Comparison of ENCODE assay signal across 22 mouse cellular contexts in the genomic region with DNA sequence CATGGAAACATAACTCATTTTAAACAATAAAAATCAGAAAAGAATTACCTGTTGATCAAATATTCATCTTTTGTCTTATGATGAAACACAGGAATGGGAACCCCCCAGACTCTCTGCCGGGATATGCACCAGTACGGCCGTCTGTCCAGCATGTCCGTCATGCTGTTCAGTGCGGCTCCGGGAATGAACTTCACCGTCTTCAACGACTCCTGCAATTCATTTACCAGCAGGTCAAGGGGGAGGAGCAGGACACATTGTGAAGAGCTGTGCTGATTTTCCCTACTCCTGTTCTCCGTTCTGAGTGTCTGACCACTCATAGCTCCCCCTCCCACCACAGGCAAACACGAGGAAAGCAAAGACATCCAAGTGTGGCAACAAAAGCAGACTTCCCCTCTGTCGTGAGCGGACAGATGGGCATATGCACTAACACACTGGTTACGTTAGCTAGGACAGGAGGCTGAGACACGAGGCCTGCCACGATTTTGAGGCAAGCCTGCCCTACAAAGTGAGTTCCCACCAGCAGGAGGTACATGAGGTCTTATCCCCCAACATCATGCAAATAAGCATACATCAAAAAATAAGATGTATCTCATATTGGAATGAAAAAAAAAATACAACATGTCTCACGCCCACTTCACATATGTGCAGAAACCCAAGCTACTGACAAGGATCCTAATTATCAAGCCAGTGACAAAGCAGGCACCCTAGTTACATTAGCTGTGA. TPM values are rescaled to one million over a fixed set of nuclear protein-coding genes. Genes with fewer than 3 reads are reported as not detected.
DNase-seq lines count a peak whose midpoint lies in the region; ATAC-seq and TF ChIP-seq lines count a peak whose summit lies in the region.
"Had no signal": no experiment of that assay in that cellular context is flagged by ENCODE, and none has a peak within 500 bp of the region (broad histone marks: within the 10 kb centered on the region; RNA-seq: fewer than 3 reads in every experiment).

No protein-coding gene starts in this region.

- no peak overlapping the region for H3K4me2 ChIP-seq in forebrain, postnatal 0 days (ENCODE audit: low read depth)
- H3K4me2 ChIP-seq in forebrain, embryonic 16.5 days (ENCODE audit: low read length), result no peak overlapping the region
- H3K4me2 ChIP-seq: forebrain, embryonic 15.5 days; limb, embryonic 15.5 days; liver, embryonic 15.5 days; stomach, embryonic 15.5 days had no signal

- H3K27ac ChIP-seq in forebrain, postnatal 0 days (ENCODE audit: low read depth, low read length), result no peak overlapping the region
- no peak overlapping the region for H3K27ac ChIP-seq in forebrain, embryonic 16.5 days (ENCODE audit: low read length)
- H3K27ac ChIP-seq: forebrain, embryonic 15.5 days; hindbrain, postnatal 0 days; limb, embryonic 15.5 days; liver, embryonic 15.5 days; macrophage; midbrain, embryonic 10.5 days; stomach, embryonic 15.5 days had no signal

- H3K4me1 ChIP-seq in forebrain, postnatal 0 days (ENCODE audit: insufficient read depth), result no peaks in the 10 kb centered on the region
- H3K4me1 ChIP-seq in forebrain, embryonic 16.5 days (replicated peaks; ENCODE audit: control insufficient read depth, insufficient read depth, low read length), result no peaks in the 10 kb centered on the region
- H3K4me1 ChIP-seq: forebrain, embryonic 15.5 days; limb, embryonic 15.5 days; liver, embryonic 15.5 days; midbrain, embryonic 10.5 days; stomach, embryonic 15.5 days had no signal

- peaks cover 64% of the 10 kb centered on the region for H3K36me3 ChIP-seq in forebrain, postnatal 0 days (ENCODE audit: insufficient read depth)
- H3K36me3 ChIP-seq in forebrain, embryonic 16.5 days (ENCODE audit: control insufficient read depth, insufficient read depth), result peaks cover 25% of the 10 kb centered on the region

- no peak overlapping the region for H3K4me3 ChIP-seq in forebrain, postnatal 0 days (ENCODE audit: low read depth, low read length)
- H3K4me3 ChIP-seq in forebrain, embryonic 16.5 days (replicated peaks; ENCODE audit: low read length), result no peak overlapping the region
- H3K4me3 ChIP-seq: forebrain, embryonic 15.5 days; limb, embryonic 15.5 days; liver, embryonic 15.5 days; midbrain, embryonic 10.5 days; stomach, embryonic 15.5 days had no signal

- 0 out of 2 replicates have a peak, but pooled peaks have one; percentile 11 for TF ChIP-seq CTCF in forebrain, postnatal 0 days (IDR thresholded peaks at IDR 0.05; ENCODE audit: low read depth)

- no peak; the same call in 1 of the 2 replicates for ATAC-seq in forebrain, postnatal 0 days
- ATAC-seq in forebrain, embryonic 16.5 days, result no peak
- ATAC-seq: forebrain, embryonic 15.5 days; hindbrain, postnatal 0 days had no signal

- no peaks in the 10 kb centered on the region for H3K27me3 ChIP-seq in forebrain, postnatal 0 days (ENCODE audit: insufficient read depth, low read length)
- no peaks in the 10 kb centered on the region for H3K27me3 ChIP-seq in forebrain, embryonic 16.5 days (replicated peaks; ENCODE audit: control insufficient read depth, insufficient read depth, low read length)
- H3K27me3 ChIP-seq: forebrain, embryonic 15.5 days; limb, embryonic 15.5 days; liver, embryonic 15.5 days; stomach, embryonic 15.5 days had no signal

- DNase-seq in forebrain, postnatal 0 days, result no peak
- peak; percentile 63 for DNase-seq in layer of hippocampus, adult 11-12 months (ENCODE audit: low spot score)
- DNase-seq in layer of hippocampus, postnatal 25 days (ENCODE audit: extremely low spot score in 1 of 2, low spot score in 1 of 2), result no peak
- DNase-seq in kidney, postnatal 14 days, result peak; percentile 27
- DNase-seq in layer of hippocampus, adult 9-11 months, result peak; percentile 81
- no peak for DNase-seq in cerebellum, postnatal 36 days
- no peak for DNase-seq in heart, postnatal 4 days
- DNase-seq: adrenal gland, adult 2 months; cerebellum, adult 11 months; cerebellum, postnatal 10 days; heart, adult 18-20 months; heart, postnatal 36 days; retina, postnatal 1 day; thymus, adult 2 months had no signal

- no peak overlapping the region for H3K9ac ChIP-seq in forebrain, postnatal 0 days
- H3K9ac ChIP-seq in forebrain, embryonic 16.5 days (replicated peaks; ENCODE audit: low read depth, low read length), result no peak overlapping the region
- H3K9ac ChIP-seq: forebrain, embryonic 15.5 days; limb, embryonic 15.5 days; liver, embryonic 15.5 days; stomach, embryonic 15.5 days had no signal

- no peaks in the 10 kb centered on the region for H3K9me3 ChIP-seq in forebrain, postnatal 0 days (ENCODE audit: low read length)
- no peaks in the 10 kb centered on the region for H3K9me3 ChIP-seq in forebrain, embryonic 16.5 days (ENCODE audit: control insufficient read depth, low read length)
- H3K9me3 ChIP-seq: forebrain, embryonic 15.5 days; limb, embryonic 15.5 days; liver, embryonic 15.5 days; midbrain, embryonic 10.5 days; stomach, embryonic 15.5 days had no signal

- WGBS in forebrain, postnatal 0 days, result 83% methylated on average over 16 of the region's 16 CpGs
- WGBS in forebrain, embryonic 16.5 days, result 81% methylated on average over 16 of the region's 16 CpGs

RNA-seq across cellular contexts. Expression of gene Iars2, which starts 13.2 kb away (rescaled TPM):
- 36.9 and 38.1 TPM in 2 replicates for total RNA-seq in forebrain, postnatal 0 days (2014; rRNA removed)
- 9.8 and 15.2 TPM in 2 replicates for polyA plus RNA-seq in forebrain, postnatal 0 days (2015; fragmentation: Nextera tagmentation; extraction: Ambion mirVana)
- 18.2 and 23.6 TPM in 2 replicates for polyA plus RNA-seq in forebrain, embryonic 16.5 days (2015; fragmentation: Nextera tagmentation; extraction: Ambion mirVana)
- total RNA-seq in layer of hippocampus, postnatal 25 days (2021), result 10 to 100 TPM; 33.3 to 34.5 TPM
- 10 to 100 TPM; 71.5 to 73.4 TPM for total RNA-seq in heart, postnatal 4 days (2021)

RNA-seq across cellular contexts. Expression of gene Bpnt1, which starts 15.9 kb away (rescaled TPM):
- 72.6 and 75.0 TPM in 2 replicates for total RNA-seq in forebrain, postnatal 0 days (2014; rRNA removed)
- polyA plus RNA-seq in forebrain, postnatal 0 days (2015; fragmentation: Nextera tagmentation; extraction: Ambion mirVana), result 38.2 and 48.4 TPM in 2 replicates
- polyA plus RNA-seq in forebrain, embryonic 16.5 days (2015; fragmentation: Nextera tagmentation; extraction: Ambion mirVana), result 33.9 and 43.2 TPM in 2 replicates
- total RNA-seq in layer of hippocampus, postnatal 25 days (2021), result 10 to 100 TPM; 69.0 to 75.9 TPM
- total RNA-seq in heart, postnatal 4 days (2021), result 10 to 100 TPM; 27.8 to 29.8 TPM

RNA-seq across cellular contexts. Expression of gene Eprs, which starts 46.8 kb away (rescaled TPM):
- 94.9 and 114 TPM in 2 replicates for total RNA-seq in forebrain, postnatal 0 days (2014; rRNA removed)
- 109 and 121 TPM in 2 replicates for polyA plus RNA-seq in forebrain, postnatal 0 days (2015; fragmentation: Nextera tagmentation; extraction: Ambion mirVana)
- polyA plus RNA-seq in forebrain, embryonic 16.5 days (2015; fragmentation: Nextera tagmentation; extraction: Ambion mirVana), result 144 and 147 TPM in 2 replicates
- total RNA-seq in layer of hippocampus, postnatal 25 days (2021), result 10 to 100 TPM; 66.1 to 72.9 TPM
- total RNA-seq in heart, postnatal 4 days (2021), result 10 to 100 TPM; 82.0 to 88.0 TPM

Comparison
In these comparisons a context has a peak if more than half of its experiments do, and no peak if none do; other contexts are left out.
1. DNase-seq: peak in layer of hippocampus, adult 11-12 months (single experiment), kidney, postnatal 14 days (single experiment) and layer of hippocampus, adult 9-11 months (single experiment); none in forebrain, postnatal 0 days (single experiment), layer of hippocampus, postnatal 25 days (0 of 2), cerebellum, postnatal 36 days (0 of 2) and heart, postnatal 4 days (single experiment).